Mouse (Mus musculus): ENCODE results near the gene Rexo4.

Gene Rexo4

GRCm38 (mm10) chr2:26943253-26943652 is 20.9 kb downstream of the Rexo4 start:
- DNase-seq (ENCODE audit: low read depth) = no peak

GRCm38 (mm10) chr2:26941539-26941938 is 22.6 kb downstream of the Rexo4 start:
- DNase-seq (ENCODE audit: low read depth) = no peak

- DNase-seq (ENCODE audit: low read depth) = no peak
Observed at GRCm38 (mm10) chr2:26936425-26936824, 27.8 kb downstream of the Rexo4 start.

GRCm38 (mm10) chr2:26935286-26935685 is 28.9 kb downstream of the Rexo4 start:
- no peak for DNase-seq (ENCODE audit: low read depth)

GRCm38 (mm10) chr2:26933304-26934055 is 30.7 kb downstream of the Rexo4 start, which contains the start of the genes Surf4 and Stkld1:
Surf4 (minus strand) TSS chr2:26933928.
Stkld1 (plus strand) TSS chr2:26934047.
- DNase-seq (ENCODE audit: low read depth) = peak; percentile 98

GRCm38 (mm10) chr2:26932473-26933303 is 31.5 kb downstream of the Rexo4 start:
- peak; percentile 52 for DNase-seq (ENCODE audit: low read depth)

- DNase-seq (ENCODE audit: low read depth) = peak; percentile 76
Observed at GRCm38 (mm10) chr2:26930390-26930789, 33.8 kb downstream of the Rexo4 start.

- no peak for DNase-seq (ENCODE audit: low read depth)
Observed at GRCm38 (mm10) chr2:26927745-26928476, 36.3 kb downstream of the Rexo4 start.

- DNase-seq (ENCODE audit: low read depth) = peak; percentile 27
Observed at GRCm38 (mm10) chr2:26921784-26922183, 42.4 kb downstream of the Rexo4 start.

GRCm38 (mm10) chr2:26920190-26920855 is 43.9 kb downstream of the Rexo4 start:
- DNase-seq (ENCODE audit: low read depth) = no peak

- DNase-seq (ENCODE audit: low read depth) = no peak
Observed at GRCm38 (mm10) chr2:26919684-26920083, 44.5 kb downstream of the Rexo4 start.

GRCm38 (mm10) chr2:26916738-26917137 is 47.4 kb downstream of the Rexo4 start:
- DNase-seq (ENCODE audit: low read depth) = no peak

GRCm38 (mm10) chr2:26915927-26916728 is 48.1 kb downstream of the Rexo4 start, which contains the start of the genes Surf2 and Surf1:
Surf2 (plus strand) TSS chr2:26916367.
Surf1 (minus strand) TSS chr2:26916530.
- DNase-seq (ENCODE audit: low read depth) = peak; percentile 88

- no peak for DNase-seq (ENCODE audit: low read depth)
Observed at GRCm38 (mm10) chr2:26914148-26914941, 49.8 kb downstream of the Rexo4 start.

- no peak for DNase-seq (ENCODE audit: low read depth)
Observed at GRCm38 (mm10) chr2:26913416-26914147, 50.6 kb downstream of the Rexo4 start.

- DNase-seq (ENCODE audit: low read depth) = no peak
Observed at GRCm38 (mm10) chr2:26912253-26912770, 51.9 kb downstream of the Rexo4 start.

GRCm38 (mm10) chr2:26910994-26911765 is 53.0 kb downstream of the Rexo4 start:
- DNase-seq (ENCODE audit: low read depth) = peak; percentile 67

All from NIH3T3 (cell line).